Mouse (Mus musculus) testis, adult 2 months (tissue): ENCODE measurements around the gene Nfe2l3. TPM values are rescaled to one million over a fixed set of nuclear protein-coding genes. Genes with fewer than 3 reads are reported as not detected.
A peak's percentile ranks its signal among the peaks of the same experiment; 100 is the strongest.

Experiments used
- H3K27ac ChIP-seq: fragments of 200-500 bp; 2 replicates; pipeline ENCODE4 v1.5.1; 2012; ENCODE audit warnings: low read depth, low read length; ENCODE audit not compliant: control insufficient read depth, insufficient read depth
- H3K27me3 ChIP-seq: fragments of 200-500 bp; 2 replicates; pipeline ENCODE4 v1.6.1; 2012; ENCODE audit warnings: mild to moderate bottlenecking, low read length, moderate library complexity; ENCODE audit not compliant: control insufficient read depth, insufficient read depth
- H3K36me3 ChIP-seq: fragments of 200-500 bp; 2 replicates; pipeline ENCODE4 v1.6.1; 2012; ENCODE audit warnings: mild to moderate bottlenecking, low read length; ENCODE audit not compliant: control insufficient read depth, insufficient read depth
- H3K4me1 ChIP-seq: fragments of 200-500 bp; 2 replicates; pipeline ENCODE4 v1.6.1; 2012; ENCODE audit warnings: low read length; ENCODE audit not compliant: control insufficient read depth, insufficient read depth
- H3K4me3 ChIP-seq: fragments of 200-500 bp; 2 replicates; pipeline ENCODE4 v1.5.1; 2012; ENCODE audit warnings: low read depth, mild to moderate bottlenecking, low read length, moderate library complexity, mixed read lengths; ENCODE audit not compliant: control insufficient read depth
- CTCF ChIP-seq: fragments of 200-500 bp; IDR thresholded peaks from 2 replicates; pipeline ENCODE4 v1.5.1; 2012; ENCODE audit warnings: low read depth, mild to moderate bottlenecking, inconsistent platforms, low read length, moderate library complexity; ENCODE audit not compliant: control insufficient read depth, insufficient read depth, insufficient replicate concordance
- POLR2A ChIP-seq: fragments of 200-500 bp; IDR thresholded peaks from 2 replicates; pipeline ENCODE4 v1.6.1; 2012; ENCODE audit warnings: low read depth, mild to moderate bottlenecking, inconsistent platforms, low read length, moderate library complexity; ENCODE audit not compliant: control insufficient read depth
- polyA plus RNA-seq: library from polyadenylated mRNA; depleted of rRNA; stranded (reverse); fragments of >200 nt; gene quantifications from 2 replicates; pipeline ENCODE4 v1.2.3, GENCODE M21; 2012; rRNA removed

Nfe2l3 gene
- polyA plus RNA-seq, 1 experiment = 1.1 TPM

DNA sequence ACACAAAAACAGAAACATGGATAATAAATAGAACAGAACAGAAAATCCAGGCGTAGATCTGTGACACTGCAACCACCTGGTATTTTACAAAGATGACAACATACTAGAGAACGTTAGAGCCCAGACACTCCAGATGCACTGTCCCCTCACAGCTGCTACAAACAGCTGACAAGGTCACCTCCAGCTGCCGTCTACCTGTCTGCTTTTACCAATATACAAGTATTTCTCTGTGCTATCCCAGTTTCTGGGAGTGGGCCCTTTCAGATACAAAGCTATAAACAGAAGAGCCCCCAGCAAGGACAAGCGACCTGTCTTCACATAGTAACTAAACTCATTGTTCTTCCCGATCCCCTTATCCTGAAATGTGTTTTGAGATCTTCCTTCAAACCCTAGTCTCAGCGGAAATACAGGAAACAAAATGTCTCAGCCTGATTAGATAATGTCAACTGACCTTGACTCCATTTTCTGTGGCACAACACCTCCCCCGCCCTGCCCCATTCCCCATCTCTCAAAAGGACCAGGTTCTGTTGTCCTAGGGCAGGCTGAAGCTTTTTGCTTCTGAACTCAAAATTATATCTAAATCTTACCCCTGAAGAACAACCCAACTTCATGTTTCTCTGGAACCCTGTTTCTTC is 53.7 kb downstream of the Nfe2l3 start:
- no peak overlapping the region for H3K4me3 ChIP-seq
- no peak overlapping the region for H3K27ac ChIP-seq
- no peak for TF ChIP-seq CTCF
- TF ChIP-seq POLR2A = no peak
- no peaks in the 10 kb centered on the region for H3K36me3 ChIP-seq
- H3K4me1 ChIP-seq = no peaks in the 10 kb centered on the region
- H3K27me3 ChIP-seq = no peaks in the 10 kb centered on the region

GRCm38 (mm10) chr6:51486731-51487130 is 54.3 kb downstream of the Nfe2l3 start:
- Histone ChIP-seq H3K27ac (0 out of 2 replicates have a peak overlapping the region, but pooled peaks have one; percentile 13), H3K27me3 (no peaks in the 10 kb centered on the region), H3K36me3 (no peaks in the 10 kb centered on the region), H3K4me3 (no peak overlapping the region), H3K4me1 (no peaks in the 10 kb centered on the region)
- TF ChIP-seq CTCF = no peak
- no peak for TF ChIP-seq POLR2A

- Histone ChIP-seq H3K4me1 (no peaks in the 10 kb centered on the region), H3K27me3 (no peaks in the 10 kb centered on the region), H3K4me3 (no peak overlapping the region), H3K27ac (no peak overlapping the region), H3K36me3 (no peaks in the 10 kb centered on the region)
- no peak for TF ChIP-seq POLR2A
- no peak for TF ChIP-seq CTCF
These were observed 57.3 kb downstream of the Nfe2l3 start for GRCm38 (mm10) chr6:51489787-51490186.

- Histone ChIP-seq H3K4me3 (no peak overlapping the region), H3K27me3 (no peaks in the 10 kb centered on the region), H3K27ac (no peak overlapping the region), H3K36me3 (no peaks in the 10 kb centered on the region), H3K4me1 (no peaks in the 10 kb centered on the region)
- no peak for TF ChIP-seq CTCF
- no peak for TF ChIP-seq POLR2A
These were observed 65.0 kb downstream of the Nfe2l3 start for GRCm38 (mm10) chr6:51497321-51498111.

- TF ChIP-seq POLR2A = no peak
- no peak for TF ChIP-seq CTCF
- H3K4me1 ChIP-seq = no peaks in the 10 kb centered on the region
- peak overlapping the region; percentile 69 for H3K27ac ChIP-seq
- H3K4me3 ChIP-seq = no peak overlapping the region
- H3K36me3 ChIP-seq = no peaks in the 10 kb centered on the region
- H3K27me3 ChIP-seq = no peaks in the 10 kb centered on the region
These were observed 73.2 kb downstream of the Nfe2l3 start for GRCm38 (mm10) chr6:51505671-51506070.

DNA sequence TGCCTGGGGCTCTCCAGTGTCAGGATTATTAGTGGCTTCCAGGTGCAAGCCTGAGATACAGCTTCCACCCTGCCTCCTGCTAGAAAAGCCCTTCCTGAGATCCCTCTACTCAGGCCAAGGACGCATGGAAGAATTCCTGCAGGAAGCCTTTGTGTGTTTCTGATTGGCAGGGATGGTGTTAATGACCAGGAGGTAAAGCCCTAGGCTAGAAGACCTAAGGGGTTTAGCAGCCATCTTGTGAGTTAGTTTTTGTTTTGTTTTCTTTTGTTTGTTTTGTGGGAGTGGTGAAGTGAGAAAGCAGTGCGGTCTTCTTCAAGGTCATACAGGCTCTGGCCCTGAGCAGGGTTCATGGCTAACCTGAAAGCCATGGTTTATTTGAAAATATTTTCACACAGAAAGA is 75.1 kb downstream of the Nfe2l3 start:
- Histone ChIP-seq H3K27me3 (no peaks in the 10 kb centered on the region), H3K27ac (no peak overlapping the region; the same call in 1 of the 2 replicates), H3K4me3 (no peak overlapping the region), H3K36me3 (no peaks in the 10 kb centered on the region), H3K4me1 (no peaks in the 10 kb centered on the region)
- TF ChIP-seq POLR2A (no peak), CTCF (no peak)

Other genes with a start within 250 kb of the Nfe2l3 start
- 115 and 158 TPM in 2 replicates for gene Hnrnpa2b1, start 37.2 kb downstream of the Nfe2l3 start, polyA plus RNA-seq
- gene Cbx3, start 37.7 kb downstream of the Nfe2l3 start, polyA plus RNA-seq = 6.7 and 8.2 TPM in 2 replicates
- gene Snx10, start 91.2 kb downstream of the Nfe2l3 start, polyA plus RNA-seq = 1.5 and 1.7 TPM in 2 replicates